Mouse (Mus musculus) CD8-positive naive resting alpha-beta T cell, adult 2 months (primary cell): ENCODE data around the gene Sufu.
A peak's percentile ranks its signal among the peaks of the same experiment; 100 is the strongest.

Source experiments
- DNase-seq, 2 experiments: peaks; one replicate each; pipeline ENCODE4 v3.0.0; 2022; ENCODE audit warnings: low read depth in 2 of 2, low spot score in 2 of 2

Sufu gene

DNA sequence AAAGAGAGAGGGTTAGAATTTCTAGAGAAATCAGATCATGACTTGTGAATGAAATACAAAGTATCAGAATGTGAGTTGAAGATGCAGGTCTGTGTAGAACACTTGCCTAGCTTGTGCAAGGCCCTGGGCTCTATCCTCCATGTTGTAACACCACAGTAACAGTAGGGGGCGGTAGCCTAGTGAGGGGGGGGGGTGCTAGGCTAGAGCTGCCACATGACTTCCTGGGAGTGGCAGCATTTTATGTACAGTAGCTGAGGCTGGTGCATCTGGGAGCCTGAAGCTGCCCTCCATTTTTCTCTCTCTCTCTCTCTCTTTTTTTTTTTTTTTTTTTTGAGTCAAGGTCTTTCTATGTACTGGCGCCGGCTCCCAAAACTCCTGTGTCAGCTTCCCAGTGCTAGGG, 114.1 kb downstream of the Sufu start:
- DNase-seq, result peak; percentile 36 to 56

DNA sequence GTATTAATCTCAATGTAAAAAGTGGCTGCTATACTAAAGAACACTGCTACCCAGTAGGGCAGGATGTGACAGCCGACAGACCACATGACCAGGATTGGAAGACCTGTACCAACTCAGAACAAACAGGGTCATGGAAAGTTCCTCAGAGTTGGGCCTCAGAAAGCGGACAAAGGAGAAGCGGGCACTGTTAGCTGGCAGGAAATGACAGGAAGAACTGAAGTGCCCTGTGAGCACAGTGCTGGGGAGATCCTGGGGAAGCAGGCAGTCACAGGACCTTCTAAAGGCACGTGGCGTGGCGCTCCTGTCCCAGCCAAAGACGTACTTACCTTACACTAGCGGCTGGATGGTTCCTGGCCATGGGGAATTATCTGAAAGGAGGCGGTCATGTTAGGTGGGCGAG, 114.6 kb downstream of the Sufu start:
- peak in 1 of 2 experiments; percentile 44 for DNase-seq

DNA sequence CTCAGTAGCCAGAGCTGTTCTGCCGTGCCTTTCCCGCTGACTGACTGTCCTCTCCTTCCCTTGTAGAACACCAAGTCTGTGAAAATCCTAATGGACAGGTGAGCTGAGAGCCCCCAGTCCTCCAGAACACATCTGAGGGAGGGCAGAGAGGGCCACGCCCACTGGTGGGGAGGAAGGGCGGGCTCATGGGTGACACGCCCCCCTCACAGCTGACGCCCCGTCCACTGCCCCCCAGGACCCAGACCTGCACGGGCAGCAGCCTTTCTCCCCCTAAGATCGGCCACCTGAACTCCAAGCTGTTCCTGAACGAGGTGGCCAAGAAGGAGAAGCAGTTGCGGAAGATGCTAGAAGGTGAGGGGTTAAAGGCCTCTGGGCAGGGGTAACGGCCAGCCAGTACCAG, 117.7 kb downstream of the Sufu start:
- DNase-seq, result no peak

DNA sequence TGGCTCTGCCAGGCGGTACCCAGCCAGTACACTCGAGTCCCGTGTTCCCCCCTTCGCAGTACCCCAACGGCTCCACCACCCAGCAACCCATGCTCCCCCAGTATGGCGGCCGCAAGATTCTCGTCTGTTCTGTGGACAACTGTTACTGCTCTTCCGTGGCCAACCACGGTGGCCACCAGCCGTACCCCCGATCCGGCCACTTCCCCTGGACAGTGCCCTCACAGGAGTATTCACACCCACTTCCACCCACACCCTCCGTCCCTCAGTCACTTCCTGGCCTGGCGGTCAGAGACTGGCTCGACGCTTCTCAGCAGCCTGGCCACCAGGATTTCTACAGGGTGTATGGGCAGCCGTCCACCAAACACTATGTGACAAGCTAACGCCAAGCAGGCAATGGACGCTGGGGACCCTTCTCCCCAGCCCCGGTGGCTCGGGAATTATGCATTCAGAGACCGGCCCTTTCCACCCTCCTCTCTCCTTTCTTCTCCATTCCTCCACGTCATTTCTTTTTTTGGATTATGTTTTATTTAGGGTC, 118.7 kb downstream of the Sufu start:
- no peak for DNase-seq

DNA sequence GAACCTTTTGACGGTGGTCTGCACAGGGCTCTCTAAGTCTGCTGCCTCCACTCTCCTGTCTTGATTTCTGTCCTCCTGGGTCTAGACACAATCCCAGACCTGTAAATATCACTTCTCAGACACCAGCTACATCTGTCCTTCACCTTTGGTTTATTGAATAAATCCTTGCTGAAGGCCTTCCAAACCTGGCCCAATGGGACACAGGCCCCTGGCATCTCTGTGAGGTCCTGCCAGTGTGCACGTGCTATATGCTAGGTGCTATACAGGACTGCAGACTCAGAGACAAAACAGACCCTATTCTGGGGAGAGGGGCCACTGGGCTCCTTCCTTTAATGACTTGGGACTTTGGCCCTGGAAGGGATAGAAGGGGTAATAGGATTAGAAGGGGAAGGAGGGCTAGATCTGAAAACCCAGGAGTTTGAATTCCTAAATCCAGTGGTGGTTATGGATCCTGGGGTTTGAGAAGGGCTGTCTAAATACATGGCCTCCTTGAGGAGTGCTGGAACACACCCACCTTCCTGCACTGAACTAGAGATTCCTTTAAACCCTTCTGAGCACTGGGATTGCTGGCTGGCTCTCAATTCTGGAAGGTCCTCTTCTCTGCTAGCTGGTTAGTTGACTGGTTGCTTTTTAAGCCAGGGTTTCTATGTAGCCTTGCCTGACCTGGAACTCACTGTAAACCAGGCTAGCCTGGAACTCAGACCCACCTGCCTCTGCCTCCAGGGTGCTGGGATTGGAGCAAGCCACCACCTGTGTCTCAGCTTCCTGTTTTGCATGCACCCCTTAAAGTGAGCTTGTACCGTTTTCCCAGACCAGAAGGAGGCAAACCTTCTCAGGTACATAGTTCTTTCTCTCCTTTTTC, 120.2 kb downstream of the Sufu start:
- no peak for DNase-seq

DNA sequence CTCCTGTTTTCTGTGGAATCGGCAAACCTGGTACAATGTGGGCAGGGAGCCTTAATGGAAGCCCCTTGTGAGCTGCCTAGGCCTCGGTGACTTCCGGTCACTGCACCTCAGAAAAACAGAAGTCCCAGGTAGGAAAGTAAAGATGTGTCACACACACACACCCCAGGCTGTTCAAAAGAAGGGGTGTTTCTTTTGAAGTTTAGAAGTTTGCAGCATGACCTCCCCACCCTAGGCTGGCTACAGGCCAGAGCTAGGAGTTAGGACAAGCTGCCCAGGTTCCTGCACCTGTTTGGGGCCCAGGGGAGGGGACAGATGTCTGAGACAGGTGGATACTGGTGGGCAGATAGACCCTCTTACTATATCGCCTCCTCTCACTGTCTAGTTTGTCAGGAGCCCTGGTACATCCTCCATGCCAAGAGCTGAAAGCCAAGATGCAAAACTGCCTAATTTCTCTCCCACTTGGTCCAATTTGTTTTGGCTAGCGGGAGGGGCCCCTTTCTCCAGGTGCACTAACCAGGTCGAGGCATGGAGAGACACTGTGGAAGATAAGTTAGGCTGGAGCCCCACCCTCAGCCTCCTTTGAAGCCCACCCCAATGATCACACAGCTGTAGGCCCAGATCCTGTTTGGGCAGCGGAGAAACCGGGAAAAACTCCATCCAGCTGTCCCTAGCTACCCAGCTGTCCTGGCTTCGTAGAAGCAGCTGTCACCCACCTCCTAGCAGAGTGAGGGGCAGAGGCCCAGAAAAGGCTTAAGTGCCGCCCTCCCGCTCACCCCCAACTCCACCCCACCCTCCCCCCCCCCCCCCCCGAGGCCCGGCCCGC, 121.0 kb downstream of the Sufu start:
- no peak for DNase-seq

DNA sequence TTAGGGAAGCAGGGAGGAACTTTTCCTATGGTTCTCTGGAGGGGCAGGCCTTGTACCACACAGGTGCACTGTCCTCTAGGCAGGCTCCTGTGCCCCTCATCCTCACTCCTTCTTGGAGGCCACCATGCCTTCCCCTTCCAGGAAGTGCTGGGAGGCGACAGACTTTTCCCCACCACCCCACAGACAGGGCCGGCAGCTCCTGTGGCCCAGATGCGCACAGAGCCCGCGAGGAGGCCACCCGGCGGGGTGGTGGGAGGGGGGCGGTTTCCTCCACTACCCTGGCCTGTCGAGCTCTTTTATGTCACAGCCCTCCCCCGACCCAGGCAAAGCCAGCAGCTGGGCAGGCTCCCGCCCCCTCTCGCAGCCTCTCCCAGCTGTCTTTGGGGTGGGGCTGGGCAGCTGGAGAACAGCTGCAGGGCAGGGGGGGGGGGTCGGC, 121.7 kb downstream of the Sufu start:
- DNase-seq, result no peak

DNA sequence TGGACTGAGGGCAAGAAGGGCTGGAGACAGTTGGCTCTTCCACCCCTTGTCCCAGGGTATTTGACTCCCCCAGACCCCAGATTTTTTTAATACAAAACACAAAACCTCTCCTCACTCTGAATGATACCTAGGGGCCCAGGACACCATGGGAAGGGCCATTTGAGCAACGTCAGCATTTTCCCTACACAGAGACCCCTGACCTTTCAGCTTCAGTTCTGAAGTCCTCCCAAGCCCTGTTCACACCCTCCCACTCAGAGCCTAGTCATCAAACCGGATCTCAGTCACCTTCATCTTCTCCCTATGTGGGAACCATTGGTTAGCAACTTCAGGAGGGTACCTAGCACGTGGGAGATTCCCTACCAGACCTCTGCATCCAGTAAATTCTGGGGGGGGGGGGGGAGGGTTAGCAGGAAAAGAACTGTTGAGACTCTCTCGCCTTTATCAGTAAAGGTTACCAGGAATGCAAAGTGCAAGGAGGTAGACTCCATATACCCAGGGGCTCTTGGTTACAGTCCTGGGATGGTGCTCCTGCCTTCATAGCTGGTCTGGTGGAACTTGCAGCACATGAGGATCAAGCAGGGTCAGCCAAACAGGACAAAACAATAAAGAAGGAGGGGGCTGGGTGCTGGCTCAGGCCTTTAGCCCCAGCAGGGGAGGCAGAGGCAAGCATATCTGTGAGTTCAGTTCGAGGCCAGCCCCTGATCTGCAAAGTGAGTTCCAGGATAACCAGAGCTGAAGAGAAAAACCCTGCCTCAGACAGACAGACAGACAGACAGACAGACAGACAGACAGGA, 122.3 kb downstream of the Sufu start:
- DNase-seq, result no peak

DNA sequence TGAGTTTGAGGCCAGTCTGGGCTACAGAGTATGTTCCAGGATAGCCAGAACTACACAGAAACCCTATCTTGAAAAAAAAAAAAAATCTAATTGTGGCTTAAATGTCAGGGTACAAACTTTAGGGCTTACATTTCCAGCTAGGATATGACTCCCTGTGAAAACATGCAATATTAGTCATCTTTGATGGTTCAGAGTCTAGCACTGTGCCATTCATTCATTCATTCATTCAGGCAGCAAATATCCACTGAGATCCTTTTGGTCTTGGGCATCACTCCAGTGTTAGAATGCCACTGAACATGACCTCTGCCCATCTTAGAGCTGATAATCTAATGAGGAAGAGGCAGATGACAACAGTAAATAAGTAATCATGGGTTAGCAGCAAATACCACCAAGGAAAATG, 125.0 kb downstream of the Sufu start:
- no peak for DNase-seq

DNA sequence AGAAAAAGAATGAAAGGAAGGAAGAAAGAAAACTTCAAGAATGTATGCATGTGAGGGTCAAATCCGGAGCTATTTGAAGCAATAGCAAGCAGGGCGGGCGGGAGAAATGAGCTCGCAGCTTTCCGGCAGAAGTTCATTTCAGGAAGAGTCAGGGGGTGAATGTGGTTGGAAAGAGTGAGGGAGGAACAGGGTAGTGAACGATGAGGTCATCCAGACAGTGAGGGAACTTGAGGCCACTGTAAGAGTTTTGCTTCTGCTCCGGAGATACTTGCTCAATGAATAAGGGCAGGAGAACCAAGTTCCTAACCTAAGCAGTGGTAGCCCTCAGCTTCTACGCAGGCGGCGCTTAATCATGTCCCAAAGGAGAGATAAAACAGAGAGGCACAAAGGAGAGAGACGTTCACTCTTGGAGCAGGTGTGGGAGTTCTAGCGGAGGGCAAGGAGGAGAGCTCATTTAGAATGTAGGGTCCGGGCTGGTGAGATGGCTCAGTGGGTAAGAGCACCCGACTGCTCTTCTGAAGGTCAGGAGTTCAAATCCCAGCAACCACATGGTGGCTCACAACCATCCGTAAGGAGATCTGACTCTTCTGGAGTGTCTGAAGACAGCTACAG, 125.8 kb downstream of the Sufu start:
- no peak for DNase-seq

DNA sequence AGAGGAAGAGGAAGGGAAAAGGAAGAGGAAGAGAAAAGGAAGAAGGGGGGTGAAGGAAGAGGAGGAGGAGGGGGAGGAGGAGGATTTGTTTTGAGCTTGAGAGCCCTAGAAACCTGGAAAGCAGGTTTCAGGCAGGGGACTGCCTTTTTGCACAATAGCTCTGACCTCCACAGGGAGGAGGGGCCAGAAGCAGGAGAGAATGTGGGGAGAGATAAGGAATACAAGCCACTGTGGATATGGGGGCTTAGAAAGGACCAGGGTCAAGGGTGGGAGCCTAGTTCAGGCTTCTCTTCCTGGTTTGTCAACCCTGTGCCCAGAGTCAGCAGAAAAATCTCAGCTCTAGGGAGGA, 126.4 kb downstream of the Sufu start:
- DNase-seq, result no peak

DNA sequence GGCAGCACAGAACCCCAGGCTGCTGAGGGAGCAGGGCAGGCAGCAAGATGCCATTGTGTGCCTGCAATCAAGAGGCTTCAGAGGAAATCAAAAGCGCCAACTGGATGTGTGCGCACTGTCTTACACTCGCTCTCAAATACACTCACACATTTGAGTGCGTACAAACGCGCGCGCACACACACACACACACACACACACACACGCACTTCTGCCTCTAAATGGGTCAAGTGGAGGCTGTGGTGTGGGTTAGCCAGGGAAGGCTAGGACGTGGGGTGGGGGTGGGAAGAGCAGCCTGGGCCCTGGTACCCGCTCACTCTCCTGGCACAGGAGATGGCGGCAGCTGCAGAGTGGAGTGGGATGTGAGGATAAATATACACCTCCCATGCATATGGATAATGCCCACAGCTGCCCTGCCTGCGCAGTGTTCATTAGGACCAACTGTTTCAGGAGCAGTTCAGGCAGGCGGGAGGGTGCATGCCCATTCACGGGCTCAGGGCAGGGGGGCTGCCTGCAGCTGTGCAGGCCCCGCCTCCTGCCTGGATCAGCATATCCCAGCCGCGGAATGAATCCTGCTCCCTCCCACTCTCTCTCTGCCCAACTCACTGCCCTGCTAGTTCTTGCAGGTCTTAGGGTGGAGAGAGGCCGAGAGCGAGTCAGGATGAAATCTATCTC, 126.9 kb downstream of the Sufu start:
- no peak for DNase-seq

DNA sequence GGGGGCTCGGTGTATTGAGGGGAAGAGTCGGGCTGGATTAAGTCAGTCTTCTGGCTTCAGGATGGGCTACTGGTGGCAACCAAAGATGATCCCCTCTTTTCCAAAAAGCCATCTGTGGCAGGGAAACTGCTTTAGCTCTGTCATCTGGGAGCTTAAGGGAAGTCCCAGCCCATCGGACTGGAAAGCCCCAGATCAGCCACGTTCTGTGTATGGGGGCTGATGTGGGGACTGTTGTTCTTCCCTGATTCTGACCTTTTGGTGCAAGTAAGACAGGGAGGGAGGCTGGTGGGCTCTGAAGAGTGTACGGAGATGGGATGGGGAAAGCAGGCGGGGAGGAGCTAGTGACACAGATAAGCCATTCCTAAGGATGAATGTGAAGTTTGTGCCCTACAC, 127.5 kb downstream of the Sufu start:
- DNase-seq, result no peak

DNA sequence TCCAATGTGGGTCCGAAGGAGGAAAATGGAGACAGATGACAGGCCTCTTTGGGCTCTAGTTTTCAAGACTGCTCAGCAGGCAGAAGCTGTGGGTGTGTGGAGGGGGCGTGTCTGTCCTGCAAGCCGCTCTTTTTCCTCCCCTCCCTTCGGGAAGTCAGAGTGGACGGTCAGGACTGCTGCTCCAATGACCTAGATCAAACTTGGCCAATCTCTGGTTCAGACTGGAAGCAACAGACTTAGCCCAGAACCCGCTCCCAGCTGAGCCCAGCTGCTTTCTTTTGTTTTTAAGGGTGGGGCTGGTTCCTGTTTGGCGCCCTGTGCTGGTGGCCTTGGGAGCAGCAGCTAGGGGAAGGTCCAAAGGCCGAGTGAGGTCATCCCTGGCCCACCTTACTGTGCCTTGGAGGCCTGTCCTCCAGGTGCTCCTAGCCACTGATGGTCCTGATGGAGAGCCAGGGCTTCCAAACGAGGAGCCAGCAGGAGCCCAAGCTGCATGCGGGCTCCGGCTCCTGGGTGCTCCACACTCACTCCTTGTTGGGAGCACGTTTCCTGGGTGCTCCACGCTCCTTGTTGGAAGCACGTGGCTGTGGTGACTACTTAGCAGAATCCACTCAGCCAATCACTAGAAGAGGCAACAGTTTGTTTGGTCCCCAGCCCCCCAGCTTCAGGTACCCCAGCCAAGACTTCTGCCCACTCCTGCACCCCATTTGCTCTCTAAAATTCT, 128.1 kb downstream of the Sufu start:
- no peak for DNase-seq

DNA sequence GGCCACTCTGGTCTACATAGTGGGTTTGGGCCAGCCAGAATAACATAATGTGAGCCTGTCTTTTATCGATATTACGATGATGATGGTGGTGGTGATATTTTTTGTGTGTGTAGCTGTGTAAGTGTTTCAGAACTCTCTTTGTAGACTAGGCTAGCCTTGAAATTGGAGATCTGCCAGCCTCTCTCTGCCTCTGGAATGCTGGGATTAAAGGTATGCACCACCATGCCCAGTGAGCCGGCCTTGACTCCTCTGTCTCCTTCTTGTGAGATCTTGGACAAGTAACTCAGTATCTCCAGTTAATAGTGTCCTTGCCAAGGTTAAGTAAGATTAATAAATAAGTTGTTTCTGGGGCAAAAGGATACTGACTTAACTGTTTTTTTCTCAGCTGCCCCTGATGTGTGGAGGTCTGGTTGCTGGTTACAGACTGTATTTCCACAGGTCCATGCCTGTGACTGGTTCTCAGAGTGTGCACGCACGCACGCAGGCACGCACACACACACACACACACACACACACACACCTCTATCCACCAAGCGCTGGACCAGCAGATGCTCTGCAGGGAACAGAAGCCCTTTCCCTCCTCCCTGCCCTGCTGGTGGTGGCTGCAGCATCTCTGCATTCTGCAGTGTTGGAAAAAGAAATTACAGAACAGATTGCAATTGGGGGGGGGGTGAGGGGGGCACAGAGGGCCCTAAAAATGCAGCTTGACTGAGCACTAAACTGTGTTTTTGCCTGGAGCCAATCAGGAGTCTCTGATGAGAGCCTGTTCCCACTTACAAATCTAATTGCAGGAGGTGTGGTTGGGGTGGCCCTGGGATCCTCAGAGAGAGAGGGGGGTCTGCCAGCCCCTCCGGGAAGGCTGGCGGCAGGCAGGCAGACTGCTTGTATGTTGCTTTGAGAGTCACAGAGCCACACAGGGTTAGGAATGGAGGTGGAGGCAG, 129.3 kb downstream of the Sufu start:
- no peak for DNase-seq

DNA sequence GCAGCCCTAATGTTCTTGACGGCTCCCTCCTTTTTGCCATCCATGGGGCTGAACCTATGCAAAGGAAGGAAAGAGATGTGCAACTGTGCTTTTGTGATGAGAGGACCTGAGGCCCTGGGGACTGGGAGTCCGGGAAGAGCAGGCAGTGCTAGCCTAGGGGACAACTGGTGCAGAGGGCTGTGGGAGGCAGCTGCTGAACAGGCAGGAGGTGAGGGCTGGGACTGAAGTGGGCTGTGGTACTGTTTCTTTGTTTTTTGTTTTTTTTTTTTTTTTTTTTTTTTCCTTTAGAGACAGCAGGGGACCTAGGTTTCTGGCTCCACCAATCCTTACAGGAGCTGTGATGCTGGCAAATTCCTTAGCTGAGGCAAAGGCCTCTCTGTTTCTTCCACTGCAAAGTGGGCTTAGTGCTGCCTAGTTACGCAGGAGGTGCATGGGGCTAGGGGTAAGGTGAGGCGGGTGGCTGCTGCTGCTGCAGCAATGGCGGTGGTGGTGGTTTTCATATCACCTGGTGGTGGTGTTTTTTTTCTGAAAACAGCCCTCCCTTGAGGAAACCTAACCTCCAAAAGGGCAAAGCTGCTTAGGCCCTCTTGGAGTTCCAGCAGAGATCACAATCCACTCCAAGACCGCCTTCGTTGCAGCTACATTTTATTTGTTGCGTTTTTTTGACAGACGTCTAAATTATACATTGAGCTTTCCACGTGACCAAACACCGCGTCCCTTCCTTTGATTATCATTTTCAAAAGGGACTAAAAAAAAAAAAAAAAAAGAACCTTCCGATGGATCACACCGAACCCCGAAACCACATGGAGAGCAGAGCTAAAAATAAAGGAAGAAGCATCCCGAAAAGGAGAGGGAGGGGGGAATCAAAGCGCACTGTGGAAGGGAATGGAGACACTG, 131.2 kb downstream of the Sufu start:
- DNase-seq, result no peak

DNA sequence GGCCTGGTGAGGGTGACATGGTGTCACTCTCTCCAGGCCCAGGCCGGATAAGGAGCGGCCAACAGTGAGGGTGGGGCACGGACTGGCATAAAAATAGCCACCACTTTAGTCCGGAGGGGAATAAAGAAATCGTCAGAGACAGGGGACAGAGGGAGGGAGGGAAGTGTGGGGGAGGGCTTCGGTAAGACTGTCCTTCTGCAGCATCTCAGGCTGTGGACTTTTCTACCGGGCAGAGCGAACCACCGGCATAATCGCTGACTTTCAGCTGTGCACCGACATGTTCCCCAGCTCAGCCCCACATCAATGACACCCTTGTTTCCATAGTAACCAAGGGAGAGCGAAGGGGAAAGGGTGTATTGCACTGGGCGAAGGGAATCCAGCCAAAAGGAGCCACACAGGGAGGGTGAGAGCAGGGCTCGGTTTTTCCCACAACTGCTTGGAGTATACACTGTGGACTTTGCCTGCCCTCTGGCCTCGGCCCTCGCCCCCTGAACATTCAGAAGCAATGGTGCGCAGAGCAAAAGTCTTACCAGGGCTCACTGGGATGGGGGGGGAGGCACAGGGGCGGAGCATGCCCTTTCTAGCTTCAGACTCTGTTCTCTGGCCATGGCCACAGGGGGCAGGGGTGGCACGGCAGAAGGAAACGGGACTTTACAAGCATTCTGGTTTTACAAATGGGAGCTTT, 132.0 kb downstream of the Sufu start:
- peak; percentile 52 to 72 for DNase-seq
